Mouse (Mus musculus) thymus, adult 2 months (tissue): ENCODE measurements around the gene Cacna1h. TPM values are rescaled to one million over a fixed set of nuclear protein-coding genes. Genes with fewer than 3 reads are reported as not detected.

Experiments used
- DNase-seq: peaks from one replicate; pipeline ENCODE4 v3.0.0; 2021
- H3K27ac ChIP-seq: fragments of 200-500 bp; 2 replicates; pipeline ENCODE4 v1.5.1; 2012; ENCODE audit warnings: low read length, control low read depth; ENCODE audit not compliant: control insufficient read depth, insufficient read depth
- H3K27me3 ChIP-seq: fragments of 200-500 bp; 2 replicates; pipeline ENCODE4 v1.6.1; 2012; ENCODE audit warnings: mild to moderate bottlenecking, low read length, moderate library complexity, mixed read lengths; ENCODE audit not compliant: control insufficient read depth, insufficient read depth
- H3K36me3 ChIP-seq: fragments of 200-500 bp; 2 replicates; pipeline ENCODE4 v1.6.1; 2012; ENCODE audit warnings: mild to moderate bottlenecking, low read length, moderate library complexity; ENCODE audit not compliant: control insufficient read depth, insufficient read depth
- H3K4me1 ChIP-seq: fragments of 200-500 bp; replicated peaks from 2 replicates; pipeline ENCODE4 v1.6.1; 2012; ENCODE audit warnings: low read length; ENCODE audit not compliant: control insufficient read depth, insufficient read depth
- H3K4me3 ChIP-seq: fragments of 200-500 bp; 2 replicates; pipeline ENCODE4 v1.5.1; 2012; ENCODE audit warnings: mild to moderate bottlenecking, low read length, control low read depth, moderate library complexity; ENCODE audit not compliant: control insufficient read depth, insufficient read depth
- CTCF ChIP-seq: fragments of 200-500 bp; IDR thresholded peaks from 2 replicates; pipeline ENCODE4 v1.5.1; 2012; ENCODE audit warnings: mild to moderate bottlenecking, control low read depth, low read length, moderate library complexity, borderline replicate concordance; ENCODE audit not compliant: control insufficient read depth, poor library complexity, insufficient read depth; ENCODE audit errors: extremely low read depth
- POLR2A ChIP-seq: fragments of 200-500 bp; IDR thresholded peaks from 2 replicates; pipeline ENCODE4 v1.6.1; 2012; ENCODE audit warnings: mild to moderate bottlenecking, low read length, control low read depth, moderate library complexity; ENCODE audit not compliant: control insufficient read depth, poor library complexity, insufficient read depth; ENCODE audit errors: extremely low read depth
- WGBS: fragments of 180-500 bp; shearing (Covaris S2); methylation state at CpG from one replicate; pipeline ENCODE4 v1.1.7; 2018; 5-methylcytosine and 5-hydroxymethylcytosine counted together
- polyA plus RNA-seq: library from polyadenylated mRNA; depleted of rRNA; stranded (reverse); fragments of >200 nt; gene quantifications from 2 replicates; pipeline ENCODE4 v1.2.3, GENCODE M21; 2012

Cacna1h gene
- polyA plus RNA-seq, 1 experiment = 4.3 TPM

DNA sequence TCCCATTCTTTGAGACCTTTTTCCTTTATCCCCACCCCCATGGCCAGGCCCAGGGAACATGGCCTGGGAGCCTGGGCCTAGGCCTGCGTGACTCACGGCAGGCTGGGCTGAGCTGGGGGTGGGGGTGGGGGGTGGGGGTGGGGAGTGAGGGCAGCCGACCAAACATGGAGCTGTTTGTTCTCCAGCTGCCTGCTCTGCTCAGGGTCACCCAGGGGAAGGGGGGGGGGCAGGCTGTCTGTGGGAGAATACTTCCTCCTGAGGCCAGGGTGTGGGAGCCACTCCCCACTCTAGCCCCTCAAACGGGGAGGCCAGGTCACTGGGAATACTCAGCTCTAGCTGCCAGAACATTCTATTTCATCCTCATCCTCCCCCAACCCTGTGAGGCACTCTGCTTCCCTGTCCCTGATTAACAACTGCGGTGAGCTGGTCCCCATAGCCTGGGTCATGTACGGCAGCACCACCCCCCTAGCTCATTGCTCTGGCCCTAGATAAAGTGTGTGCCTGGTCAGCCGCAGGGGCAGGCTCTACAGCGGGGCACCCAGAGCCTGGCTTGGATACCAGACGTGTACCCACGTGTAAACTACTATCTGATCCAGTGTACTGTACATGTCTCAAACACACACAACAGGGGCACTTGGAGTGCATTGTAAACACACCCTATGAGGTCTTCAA is 28.2 kb downstream of the Cacna1h start:
- no peaks in the 10 kb centered on the region for H3K4me1 ChIP-seq
- H3K27me3 ChIP-seq = no peaks in the 10 kb centered on the region
- H3K4me3 ChIP-seq = no peak overlapping the region
- DNase-seq = no peak
- TF ChIP-seq CTCF (no peak), POLR2A (no peak)
- H3K36me3 ChIP-seq = no peaks in the 10 kb centered on the region
- WGBS = 18% methylated on average over 10 of the region's 10 CpGs
- H3K27ac ChIP-seq = no peak overlapping the region

DNA sequence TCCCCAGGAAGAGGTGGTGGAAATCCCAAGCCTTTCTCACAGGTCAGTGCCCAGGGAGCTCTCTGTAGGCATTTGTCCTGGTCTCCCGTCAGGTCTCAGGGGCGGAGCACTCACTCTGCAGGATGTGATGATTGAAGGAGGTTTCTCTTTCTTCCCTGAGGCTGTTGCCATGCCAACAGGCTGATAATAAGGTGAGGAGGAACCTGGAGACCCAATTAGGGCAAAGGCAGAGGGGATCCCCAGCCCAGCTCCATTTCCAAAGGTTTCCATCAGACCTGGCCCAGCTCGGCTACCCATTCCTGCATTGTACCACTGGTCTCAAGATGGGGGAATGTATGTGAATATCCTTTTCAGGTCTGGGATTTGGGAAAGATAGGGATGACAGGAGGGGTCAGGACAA is 29.4 kb downstream of the Cacna1h start:
- 38% methylated on average over 3 of the region's 3 CpGs for WGBS
- TF ChIP-seq CTCF (no peak), POLR2A (no peak)
- Histone ChIP-seq H3K36me3 (no peaks in the 10 kb centered on the region), H3K27me3 (no peaks in the 10 kb centered on the region), H3K4me1 (no peaks in the 10 kb centered on the region), H3K4me3 (no peak overlapping the region), H3K27ac (no peak overlapping the region)
- DNase-seq = no peak

DNA sequence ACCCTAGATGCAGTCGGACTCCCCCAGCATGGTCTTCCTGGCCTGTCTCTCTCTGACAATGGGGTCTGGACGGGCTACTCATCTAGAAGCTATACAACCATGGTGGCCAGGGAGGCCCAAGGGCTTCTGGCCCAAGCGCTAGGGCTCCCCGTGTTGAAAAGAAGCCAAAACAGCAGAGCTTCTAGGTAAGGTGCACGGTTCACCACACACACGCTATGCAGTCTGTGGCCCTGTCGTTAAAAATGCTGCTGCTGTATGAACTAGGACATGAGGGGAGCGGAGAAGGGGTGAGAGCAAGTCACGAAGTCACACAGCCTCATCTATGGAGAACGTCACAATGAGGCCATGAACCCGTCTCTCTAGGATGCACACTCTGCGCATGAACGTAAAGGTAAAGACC is 31.4 kb downstream of the Cacna1h start:
- no peak overlapping the region for H3K4me3 ChIP-seq
- 88% methylated on average over 13 of the region's 13 CpGs for WGBS
- no peak for DNase-seq
- no peaks in the 10 kb centered on the region for H3K4me1 ChIP-seq
- H3K27me3 ChIP-seq = no peaks in the 10 kb centered on the region
- no peak overlapping the region for H3K27ac ChIP-seq
- TF ChIP-seq CTCF = no peak
- no peak for TF ChIP-seq POLR2A
- no peaks in the 10 kb centered on the region for H3K36me3 ChIP-seq

DNA sequence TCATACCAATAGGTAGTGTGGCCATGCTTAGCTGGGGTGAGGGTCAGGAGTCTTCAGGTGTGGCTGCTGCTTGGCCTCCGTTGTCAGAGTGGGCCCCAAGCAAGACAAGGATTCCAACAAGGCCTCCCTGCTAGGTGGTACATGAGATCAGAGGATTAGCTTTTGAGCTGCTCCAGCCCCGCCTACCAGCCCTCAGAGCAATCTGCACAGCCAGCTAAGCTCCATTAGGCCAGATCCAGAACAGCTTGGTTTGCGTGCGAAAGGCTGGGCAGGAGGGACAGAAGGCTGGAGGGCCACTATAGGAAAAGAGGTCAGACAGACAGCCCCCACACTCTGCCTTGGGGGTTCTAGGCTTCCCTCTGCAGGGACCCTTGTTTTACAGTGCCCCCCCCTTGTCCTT is 32.1 kb downstream of the Cacna1h start:
- no peak for DNase-seq
- TF ChIP-seq CTCF = no peak
- TF ChIP-seq POLR2A = no peak
- no peaks in the 10 kb centered on the region for H3K4me1 ChIP-seq
- H3K27me3 ChIP-seq = no peaks in the 10 kb centered on the region
- WGBS = 64% methylated on average over 4 of the region's 4 CpGs
- H3K4me3 ChIP-seq = no peak overlapping the region
- no peaks in the 10 kb centered on the region for H3K36me3 ChIP-seq
- no peak overlapping the region for H3K27ac ChIP-seq

DNA sequence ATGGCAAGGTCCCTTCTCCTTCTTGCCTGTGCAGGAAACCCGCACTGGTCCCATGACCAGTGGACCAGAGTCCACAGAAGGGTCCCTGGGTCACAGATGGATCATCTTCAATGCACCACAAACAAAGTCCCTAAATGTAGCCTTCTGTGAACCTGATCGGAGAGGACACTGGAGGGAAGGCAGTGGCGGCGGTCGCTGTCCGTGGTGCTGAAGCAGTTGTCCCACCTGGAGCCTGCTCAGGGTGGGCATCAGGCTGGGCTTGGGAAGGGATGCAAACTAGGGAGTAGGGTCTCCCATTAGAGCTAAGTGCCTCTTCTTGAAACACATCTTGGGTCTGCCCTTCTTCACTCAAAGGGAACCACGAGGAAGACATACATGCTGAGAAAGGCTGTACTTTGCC is 33.1 kb downstream of the Cacna1h start:
- Histone ChIP-seq H3K36me3 (no peaks in the 10 kb centered on the region), H3K4me1 (no peaks in the 10 kb centered on the region), H3K27me3 (no peaks in the 10 kb centered on the region), H3K27ac (no peak overlapping the region), H3K4me3 (no peak overlapping the region)
- DNase-seq = peak; percentile 33
- TF ChIP-seq POLR2A = no peak
- TF ChIP-seq CTCF = no peak
- WGBS = 9% methylated on average over 7 of the region's 7 CpGs

DNA sequence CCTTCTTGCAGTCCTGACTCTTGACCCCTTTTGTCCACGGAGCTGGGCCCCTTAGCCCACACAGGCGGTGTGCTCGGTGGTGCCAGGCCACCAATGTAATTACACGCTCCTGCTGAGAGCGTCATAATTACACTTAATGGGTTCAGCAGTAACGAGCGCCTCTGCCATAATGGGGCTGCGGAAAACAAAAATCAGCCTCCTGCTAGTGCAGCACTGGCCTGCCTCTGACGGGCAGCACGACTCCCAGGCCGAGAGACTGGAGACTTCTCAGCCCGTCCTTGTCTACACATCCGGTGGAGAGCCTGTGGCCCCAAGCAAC is 35.1 kb downstream of the Cacna1h start:
- WGBS = 67% methylated on average over 13 of the region's 13 CpGs
- Histone ChIP-seq H3K27ac (no peak overlapping the region), H3K27me3 (no peaks in the 10 kb centered on the region), H3K4me3 (no peak overlapping the region), H3K36me3 (no peaks in the 10 kb centered on the region), H3K4me1 (no peaks in the 10 kb centered on the region)
- TF ChIP-seq POLR2A (no peak), CTCF (no peak)
- DNase-seq = no peak

DNA sequence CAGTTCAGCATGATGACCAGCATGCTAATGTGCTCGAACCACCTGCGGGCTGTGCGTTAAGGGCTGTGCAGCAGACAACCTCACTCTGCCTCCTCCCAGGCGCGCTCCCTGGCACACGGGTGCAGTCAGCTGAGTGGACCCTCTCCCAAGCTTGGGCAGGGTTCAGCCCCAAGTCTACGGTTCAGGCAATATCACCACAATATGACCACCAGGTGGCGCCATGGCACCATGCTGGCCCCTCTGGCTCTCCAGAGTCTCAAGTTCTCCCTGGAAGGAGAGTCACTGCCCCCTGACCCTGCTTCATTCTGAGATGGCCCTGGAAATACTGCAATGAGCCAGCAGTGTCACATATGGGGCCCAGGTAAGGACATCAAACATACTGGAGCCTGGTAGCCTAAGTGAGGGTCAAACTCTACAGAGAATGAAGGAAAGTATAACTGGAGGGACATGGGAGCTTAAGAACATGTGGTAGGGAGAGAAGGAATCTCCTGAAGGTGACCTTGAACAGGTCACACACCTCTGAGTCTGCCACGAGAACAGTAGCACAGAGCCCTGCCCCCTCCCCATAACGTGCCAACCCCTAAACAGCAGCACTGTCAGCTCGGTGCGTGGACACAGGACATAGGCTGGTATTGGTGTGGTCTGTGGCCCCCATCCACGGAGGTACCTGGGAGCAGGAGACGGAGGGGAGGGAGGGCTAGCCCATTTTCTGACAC is 35.6 kb downstream of the Cacna1h start:
- H3K4me3 ChIP-seq = no peak overlapping the region
- no peak overlapping the region for H3K27ac ChIP-seq
- H3K36me3 ChIP-seq = no peaks in the 10 kb centered on the region
- 40% methylated on average over 14 of the region's 14 CpGs for WGBS
- no peaks in the 10 kb centered on the region for H3K27me3 ChIP-seq
- TF ChIP-seq POLR2A = no peak
- TF ChIP-seq CTCF = peak; percentile 87; the same call in 1 of the 2 replicates
- DNase-seq = peak; percentile 60
- no peaks in the 10 kb centered on the region for H3K4me1 ChIP-seq
